In genomic region chr11:18493086-18493485, GRCm38 (mm10) we compare ENCODE assay signal across 20 mouse cellular contexts.
A peak's percentile ranks its signal among the peaks of the same experiment; 100 is the strongest.
DNase-seq lines count a peak whose midpoint lies in the region; ATAC-seq lines count a peak whose summit lies in the region.
"Had no signal": no experiment of that assay in that cellular context is flagged by ENCODE, and none has a peak within 500 bp of the region (broad histone marks: within the 10 kb centered on the region; RNA-seq: fewer than 3 reads in every experiment).

No protein-coding gene starts in this region.

- H3K27me3 ChIP-seq in kidney, embryonic 14.5 days (ENCODE audit: control insufficient read depth, insufficient read depth, low read length) = no peaks in the 10 kb centered on the region
- H3K27me3 ChIP-seq: CH12.LX; heart, embryonic 13.5 days; liver, embryonic 13.5 days had no signal

- no peaks in the 10 kb centered on the region for H3K9me3 ChIP-seq in kidney, embryonic 14.5 days (ENCODE audit: control insufficient read depth, low read length)
- H3K9me3 ChIP-seq: heart, embryonic 13.5 days; liver, embryonic 13.5 days had no signal

- no peaks in the 10 kb centered on the region for H3K36me3 ChIP-seq in kidney, embryonic 14.5 days (ENCODE audit: control insufficient read depth, insufficient read depth, low read length)
- H3K36me3 ChIP-seq: heart, embryonic 13.5 days; liver, embryonic 13.5 days had no signal

- H3K4me3 ChIP-seq in kidney, embryonic 14.5 days (ENCODE audit: low read length) = no peak overlapping the region
- H3K4me3 ChIP-seq: heart, embryonic 13.5 days; liver, embryonic 13.5 days had no signal

- no peak overlapping the region for H3K27ac ChIP-seq in kidney, embryonic 14.5 days (ENCODE audit: low read depth, low read length)
- H3K27ac ChIP-seq: heart, embryonic 13.5 days; liver, embryonic 13.5 days; macrophage; stomach, postnatal 0 days had no signal

- H3K4me2 ChIP-seq in kidney, embryonic 14.5 days (replicated peaks; ENCODE audit: low read depth, low read length) = no peak overlapping the region
- H3K4me2 ChIP-seq: heart, embryonic 13.5 days; liver, embryonic 13.5 days; midbrain, embryonic 11.5 days had no signal

- peak; percentile 15 for DNase-seq in kidney, adult 9 months
- peak; percentile 35 for DNase-seq in 3134 (ENCODE audit: extremely low read depth, insufficient read length, low spot score)
- DNase-seq in 3T3-L1 (ENCODE audit: low read depth, low spot score) = peak; percentile 94
- DNase-seq in adipocyte (ENCODE audit: low spot score) = peak; percentile 32
- DNase-seq in adrenal gland, adult 8-10 months = no peak
- DNase-seq in urinary bladder, postnatal 4 days (ENCODE audit: low spot score in 2 of 2) = no peak
- DNase-seq in c-Kit-positive CD71-positive TER-119-positive erythroid progenitor cells, embryonic 14.5 days (ENCODE audit: low spot score) = no peak
- DNase-seq: embryo, embryonic 11 days; heart, postnatal 4 days; liver, embryonic 13.5 days; thymus, postnatal 25 days had no signal

- 33% methylated on average over 2 of the region's 2 CpGs for WGBS in kidney, embryonic 14.5 days

- no peak for ATAC-seq in kidney, embryonic 14.5 days (ENCODE audit: low FRiP score, low TSS enrichment)
- ATAC-seq: forebrain, embryonic 14.5 days; hindbrain, embryonic 16.5 days; intestine, postnatal 0 days had no signal

- no peak overlapping the region for H3K9ac ChIP-seq in kidney, embryonic 14.5 days (ENCODE audit: low read depth, low read length)
- H3K9ac ChIP-seq: heart, embryonic 13.5 days; liver, embryonic 13.5 days had no signal

- no peaks in the 10 kb centered on the region; the same call in 1 of the 2 replicates for H3K4me1 ChIP-seq in kidney, embryonic 14.5 days (ENCODE audit: control insufficient read depth, insufficient read depth, low read length)
- H3K4me1 ChIP-seq: heart, embryonic 13.5 days; liver, embryonic 13.5 days had no signal

Comparison
In these comparisons a context has a peak if more than half of its experiments do, and no peak if none do; other contexts are left out.
1. DNase-seq: peak in kidney, adult 9 months (single experiment), 3134 (single experiment), 3T3-L1 (single experiment) and adipocyte (single experiment); none in adrenal gland, adult 8-10 months (single experiment), urinary bladder, postnatal 4 days (0 of 2) and c-Kit-positive CD71-positive TER-119-positive erythroid progenitor cells, embryonic 14.5 days (single experiment).